Mouse (Mus musculus): ENCODE results near the gene Gm11938. TPM values are rescaled to one million over a fixed set of nuclear protein-coding genes. Genes with fewer than 3 reads are reported as not detected.

The Gm11938 gene
- total RNA-seq, 2 experiments from 2014 or later, result not detected

- DNase-seq, result no peak
Observed at GRCm38 (mm10) chr11:99573164-99573563, 29.9 kb downstream of the Gm11938 start.

- no peak for DNase-seq
Observed at GRCm38 (mm10) chr11:99566530-99566929, 36.6 kb downstream of the Gm11938 start, which contains the start of gene Krtap3-1. Gene Krtap3-1 (minus strand): TSS chr11:99566630.

- DNase-seq, result no peak
Observed at GRCm38 (mm10) chr11:99562580-99562979, 40.5 kb downstream of the Gm11938 start.

GRCm38 (mm10) chr11:99559366-99559765 lies 43.7 kb downstream of the Gm11938 start, which contains the start of gene Gm11939:
Gene Gm11939 (minus strand): TSS chr11:99559466.
- DNase-seq, result no peak

- DNase-seq, result no peak
Observed at GRCm38 (mm10) chr11:99557976-99558745, 44.9 kb downstream of the Gm11938 start.

GRCm38 (mm10) chr11:99556753-99557152 lies 46.4 kb downstream of the Gm11938 start, which contains the start of gene Krtap3-2:
Gene Krtap3-2 (minus strand): TSS chr11:99556853.
- DNase-seq, result no peak

GRCm38 (mm10) chr11:99556195-99556594 lies 46.9 kb downstream of the Gm11938 start:
- DNase-seq, result no peak

Other genes starting within 250 kb of the Gm11938 start
- under 1 TPM; 0.27 to 0.30 TPM for gene Krt28, start 228.4 kb downstream of the Gm11938 start, total RNA-seq (2021)
- gene Krt10, start 213.9 kb downstream of the Gm11938 start, total RNA-seq (2021), result 10 to 100 TPM; 15.3 to 17.5 TPM
- under 1 TPM; 0.61 to 0.97 TPM for gene Krt12, start 181.0 kb downstream of the Gm11938 start, total RNA-seq (2021)
- gene Krt20, start 165.2 kb downstream of the Gm11938 start, total RNA-seq (2021), result not detected
- gene Krt23, start 110.2 kb downstream of the Gm11938 start, total RNA-seq (2021), result not detected
- gene Krt39, start 82.0 kb downstream of the Gm11938 start, total RNA-seq (2021), result not detected
- gene Krt40, start 60.1 kb downstream of the Gm11938 start, total RNA-seq (2021), result not detected
- gene Krtap3-3, start 52.4 kb downstream of the Gm11938 start, total RNA-seq (2021), result not detected
- gene Krtap3-2, start 46.5 kb downstream of the Gm11938 start, total RNA-seq (2021), result not detected
- not detected for gene Gm11939, start 43.8 kb downstream of the Gm11938 start, total RNA-seq (2021)
- not detected for gene Krtap3-1, start 36.7 kb downstream of the Gm11938 start, total RNA-seq (2021)
- gene Krtap1-5, start 22.3 kb downstream of the Gm11938 start, total RNA-seq (2021), result not detected
- not detected for gene Krtap1-4, start 19.7 kb downstream of the Gm11938 start, total RNA-seq (2021)
- not detected for gene Krtap1-3, start 12.0 kb downstream of the Gm11938 start, total RNA-seq (2021)
- gene Krtap9-3, start 5.2 kb downstream of the Gm11938 start, total RNA-seq (2021), result not detected
- gene Gm11937, start 6.9 kb upstream of the Gm11938 start, total RNA-seq (2021), result not detected
- not detected for gene Krtap2-4, start 11.5 kb upstream of the Gm11938 start, total RNA-seq (2021)
- gene Gm11562, start 17.1 kb upstream of the Gm11938 start, total RNA-seq (2021), result not detected
- gene Krtap4-1, start 24.9 kb upstream of the Gm11938 start, total RNA-seq (2021), result not detected
- not detected for gene Krtap4-2, start 31.8 kb upstream of the Gm11938 start, total RNA-seq (2021)
- gene Krtap4-7, start 40.8 kb upstream of the Gm11938 start, total RNA-seq (2021), result not detected
- not detected for gene Gm11555, start 46.9 kb upstream of the Gm11938 start, total RNA-seq (2021)
- not detected for gene Gm11563, start 55.7 kb upstream of the Gm11938 start, total RNA-seq (2021)
- gene Krtap4-6, start 62.7 kb upstream of the Gm11938 start, total RNA-seq (2021), result not detected
- not detected for gene Gm14190, start 87.4 kb upstream of the Gm11938 start, total RNA-seq (2021)
- gene Gm14180, start 131.0 kb upstream of the Gm11938 start, total RNA-seq (2021), result not detected
- not detected for gene Gm11595, start 169.6 kb upstream of the Gm11938 start, total RNA-seq (2021)
- not detected for gene Krtap4-8, start 177.4 kb upstream of the Gm11938 start, total RNA-seq (2021)
- not detected for gene Krtap4-9, start 181.9 kb upstream of the Gm11938 start, total RNA-seq (2021)
- not detected for gene Gm11596, start 190.2 kb upstream of the Gm11938 start, total RNA-seq (2021)
- gene Gm11569, start 195.6 kb upstream of the Gm11938 start, total RNA-seq (2021), result not detected
- gene Gm11554, start 201.1 kb upstream of the Gm11938 start, total RNA-seq (2021), result not detected
- not detected for gene Krtap4-13, start 206.6 kb upstream of the Gm11938 start, total RNA-seq (2021)
- gene Gm11564, start 212.4 kb upstream of the Gm11938 start, total RNA-seq (2021), result not detected
- not detected for gene 2300003K06Rik, start 234.8 kb upstream of the Gm11938 start, total RNA-seq (2021)
- not detected for gene Krtap4-16, start 248.3 kb upstream of the Gm11938 start, total RNA-seq (2021)